Mouse (Mus musculus) A20 (cell line): Measurements from ENCODE around the gene Prph2.

Source experiments
- DNase-seq: peaks from one replicate; pipeline ENCODE4 v3.0.0-alpha.2; 2011; ENCODE audit warnings: low read depth, low spot score

Gene Prph2

DNA sequence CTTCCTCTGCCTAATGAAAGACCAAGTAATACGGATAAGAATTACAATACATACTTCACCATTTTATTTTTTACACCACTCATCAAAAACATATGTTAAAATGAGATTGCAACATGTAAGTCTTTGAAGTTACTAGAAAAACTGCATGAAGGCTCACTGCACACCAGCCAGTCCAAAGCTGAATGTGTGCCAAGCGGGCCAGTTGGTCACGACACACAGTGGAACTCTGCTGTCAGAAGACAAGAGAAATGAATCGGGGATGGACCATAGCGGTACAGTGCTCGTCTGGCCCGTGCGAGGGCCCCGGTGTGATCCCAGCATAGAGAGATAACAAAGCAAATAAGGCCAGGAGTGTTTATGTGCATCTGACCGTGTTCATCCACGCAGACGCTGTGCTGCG lies 52.9 kb downstream of the Prph2 start:
- DNase-seq = no peak

DNA sequence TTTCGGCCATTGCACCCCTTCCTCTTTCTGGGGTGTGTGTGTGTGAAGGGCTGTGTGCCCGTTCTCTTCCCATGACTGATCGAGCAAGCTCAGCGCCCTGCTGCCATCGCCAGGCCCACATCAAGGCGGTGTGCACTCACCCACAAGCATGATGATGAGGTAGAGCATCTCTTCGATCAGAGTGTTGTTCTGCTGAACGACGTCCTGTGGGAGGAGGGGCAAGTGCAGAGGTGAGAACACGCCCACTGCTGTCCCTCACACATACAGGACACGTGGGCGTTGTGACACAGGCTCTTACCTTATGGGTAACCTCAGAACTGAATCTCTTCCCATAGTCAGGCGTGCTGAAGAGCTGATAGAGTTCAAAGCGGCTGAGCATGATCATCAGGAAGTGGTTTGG lies 56.6 kb downstream of the Prph2 start:
- DNase-seq = no peak

DNA sequence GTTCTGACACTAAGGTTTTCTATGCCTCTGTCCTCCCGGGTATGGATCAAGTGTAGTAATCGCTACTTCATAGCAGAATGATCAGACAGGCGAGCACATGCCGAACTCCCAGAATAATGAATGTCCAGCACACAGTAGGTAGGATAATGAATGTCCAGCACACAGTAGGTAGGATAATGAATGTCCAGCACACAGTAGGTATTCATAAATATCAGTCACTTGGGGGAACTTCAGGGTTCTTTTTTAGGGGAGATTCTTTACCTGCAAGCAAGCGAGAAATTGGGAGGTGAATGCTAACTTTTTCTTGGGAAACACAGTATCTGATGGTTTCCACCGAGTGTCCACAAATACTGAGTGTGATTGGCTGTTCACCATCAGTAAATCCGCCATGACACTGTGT lies 62.3 kb downstream of the Prph2 start:
- no peak for DNase-seq
